Mouse (Mus musculus): ENCODE results near the gene Gm28042. TPM values are rescaled to one million over a fixed set of nuclear protein-coding genes. Genes with fewer than 3 reads are reported as not detected.
A peak's percentile ranks its signal among the peaks of the same experiment; 100 is the strongest.

The Gm28042 gene
- polyA plus RNA-seq, 1 experiment from 2014 or later, result 6.9 TPM

- no peak overlapping the region for H3K9ac ChIP-seq
- 90% methylated on average over 2 of the region's 2 CpGs for whole genome bisulfite sequencing
- ATAC-seq (ENCODE audit: low read depth), result no peak
These were observed 13.3 kb upstream of the Gm28042 start for GRCm38 (mm10) chr2:120013831-120014486.

GRCm38 (mm10) chr2:120015882-120016281 lies 11.4 kb upstream of the Gm28042 start:
- Histone ChIP-seq H3K27me3 (no peaks in the 10 kb centered on the region), H3K9me3 (no peaks in the 10 kb centered on the region), H3K36me3 (peaks cover 66% of the 10 kb centered on the region), H3K4me1 (replicated peaks) (no peaks in the 10 kb centered on the region), H3K9ac (no peak overlapping the region), H3K4me2 (no peak overlapping the region), H3K27ac (replicated peaks) (no peak overlapping the region), H3K4me3 (no peak overlapping the region)
- WGBS, result 92% methylated on average over 4 of the region's 4 CpGs
- no peak for ATAC-seq (ENCODE audit: low read depth)

More at GRCm38 (mm10) chr2:120013831-120014486, 13.3 kb upstream of the Gm28042 start:
- H3K4me2 ChIP-seq, result no peak overlapping the region
- no peaks in the 10 kb centered on the region for H3K9me3 ChIP-seq
- peaks cover 50% of the 10 kb centered on the region for H3K36me3 ChIP-seq
- H3K27ac ChIP-seq (replicated peaks), result no peak overlapping the region
- no peak overlapping the region for H3K4me3 ChIP-seq
- H3K27me3 ChIP-seq, result no peaks in the 10 kb centered on the region
- no peaks in the 10 kb centered on the region for H3K4me1 ChIP-seq (replicated peaks)

GRCm38 (mm10) chr2:120017599-120017998 lies 9.7 kb upstream of the Gm28042 start:
- Histone ChIP-seq H3K4me2 (no peak overlapping the region), H3K9me3 (no peaks in the 10 kb centered on the region), H3K9ac (no peak overlapping the region), H3K4me1 (replicated peaks) (no peaks in the 10 kb centered on the region), H3K4me3 (no peak overlapping the region), H3K36me3 (peaks cover 80% of the 10 kb centered on the region), H3K27me3 (no peaks in the 10 kb centered on the region), H3K27ac (replicated peaks) (no peak overlapping the region)
- 94% methylated on average over 12 of the region's 12 CpGs for WGBS
- no peak for ATAC-seq (ENCODE audit: low read depth)

GRCm38 (mm10) chr2:120024337-120024736 lies 3.0 kb upstream of the Gm28042 start:
- Histone ChIP-seq H3K27ac (replicated peaks) (no peak overlapping the region), H3K36me3 (peaks cover 68% of the 10 kb centered on the region)
- WGBS, result 89% methylated on average over 5 of the region's 5 CpGs

GRCm38 (mm10) chr2:120027950-120028331 lies 648 bp downstream of the Gm28042 start:
- Histone ChIP-seq H3K4me3 (peak overlapping the region; percentile 83), H3K9ac (peak overlapping the region; percentile 89), H3K4me1 (replicated peaks) (peaks cover 19% of the 10 kb centered on the region), H3K27me3 (no peaks in the 10 kb centered on the region), H3K9me3 (no peaks in the 10 kb centered on the region), H3K4me2 (peak overlapping the region; percentile 86), H3K36me3 (peaks cover 61% of the 10 kb centered on the region), H3K27ac (replicated peaks) (peak overlapping the region; percentile 91)
- WGBS, result 38% methylated on average over 3 of the region's 3 CpGs
- ATAC-seq (ENCODE audit: low read depth), result peak; percentile 21; the same call in 1 of the 2 replicates

More at GRCm38 (mm10) chr2:120024337-120024736, 3.0 kb upstream of the Gm28042 start:
- Histone ChIP-seq H3K4me1 (replicated peaks) (peaks cover 19% of the 10 kb centered on the region), H3K9me3 (no peaks in the 10 kb centered on the region), H3K9ac (no peak overlapping the region), H3K4me3 (no peak overlapping the region), H3K27me3 (no peaks in the 10 kb centered on the region), H3K4me2 (no peak overlapping the region)
- no peak for ATAC-seq (ENCODE audit: low read depth)

- 95% methylated on average over 8 of the region's 8 CpGs for WGBS
- no peak overlapping the region for H3K9ac ChIP-seq
- no peak overlapping the region for H3K4me2 ChIP-seq
- H3K27ac ChIP-seq (replicated peaks), result no peak overlapping the region
- H3K36me3 ChIP-seq, result peaks cover 60% of the 10 kb centered on the region
- ATAC-seq (ENCODE audit: low read depth), result no peak
- H3K27me3 ChIP-seq, result no peaks in the 10 kb centered on the region
- H3K4me3 ChIP-seq, result no peak overlapping the region
- H3K4me1 ChIP-seq (replicated peaks), result peaks cover 19% of the 10 kb centered on the region
- no peaks in the 10 kb centered on the region for H3K9me3 ChIP-seq
These were observed 3.1 kb downstream of the Gm28042 start for GRCm38 (mm10) chr2:120030380-120030779.

- Histone ChIP-seq H3K27me3 (no peaks in the 10 kb centered on the region), H3K4me2 (no peak within 1 kb of the TSS), H3K36me3 (peaks cover 80% of the 10 kb centered on the region), H3K9ac (no peak within 1 kb of the TSS), H3K4me1 (replicated peaks) (peaks cover 9% of the 10 kb centered on the region), H3K27ac (replicated peaks) (no peak within 1 kb of the TSS), H3K4me3 (no peak within 1 kb of the TSS), H3K9me3 (no peaks in the 10 kb centered on the region)
- 92% methylated on average over 12 of the region's 12 CpGs for WGBS
- ATAC-seq (ENCODE audit: low read depth), result no peak
These were observed 5.6 kb downstream of the Gm28042 start, which contains the start of gene Pla2g4b for GRCm38 (mm10) chr2:120032726-120033467. TSS of gene Pla2g4b (plus strand) at chr2:120033417.

GRCm38 (mm10) chr2:120033726-120034125 lies 6.4 kb downstream of the Gm28042 start:
- Histone ChIP-seq H3K9me3 (no peaks in the 10 kb centered on the region), H3K4me1 (replicated peaks) (peaks cover under 1% of the 10 kb centered on the region; the same call in 1 of the 2 replicates), H3K4me2 (no peak overlapping the region), H3K36me3 (peaks cover 88% of the 10 kb centered on the region), H3K27me3 (no peaks in the 10 kb centered on the region), H3K4me3 (no peak overlapping the region), H3K27ac (replicated peaks) (no peak overlapping the region), H3K9ac (no peak overlapping the region)
- no peak for ATAC-seq (ENCODE audit: low read depth)
- 77% methylated on average over 5 of the region's 5 CpGs for WGBS

- no peaks in the 10 kb centered on the region for H3K9me3 ChIP-seq
- no peak for ATAC-seq (ENCODE audit: low read depth)
- WGBS, result 93% methylated on average over 9 of the region's 9 CpGs
- no peak overlapping the region for H3K9ac ChIP-seq
- no peak overlapping the region for H3K4me3 ChIP-seq
- H3K27me3 ChIP-seq, result no peaks in the 10 kb centered on the region
- H3K36me3 ChIP-seq, result peaks cover 98% of the 10 kb centered on the region
- no peaks in the 10 kb centered on the region for H3K4me1 ChIP-seq (replicated peaks)
- H3K4me2 ChIP-seq, result no peak overlapping the region
- no peak overlapping the region for H3K27ac ChIP-seq (replicated peaks)
These were observed 10.5 kb downstream of the Gm28042 start for GRCm38 (mm10) chr2:120037744-120038143.

GRCm38 (mm10) chr2:120040991-120041390 lies 13.7 kb downstream of the Gm28042 start:
- Histone ChIP-seq H3K27me3 (no peaks in the 10 kb centered on the region), H3K4me3 (no peak overlapping the region), H3K27ac (replicated peaks) (no peak overlapping the region), H3K4me2 (no peak overlapping the region), H3K9me3 (no peaks in the 10 kb centered on the region), H3K4me1 (replicated peaks) (no peaks in the 10 kb centered on the region), H3K36me3 (peaks cover 67% of the 10 kb centered on the region), H3K9ac (no peak overlapping the region)
- WGBS, result 90% methylated on average over 5 of the region's 5 CpGs
- ATAC-seq (ENCODE audit: low read depth), result no peak

- H3K9ac ChIP-seq, result no peak overlapping the region
- no peaks in the 10 kb centered on the region for H3K9me3 ChIP-seq
- no peak overlapping the region for H3K27ac ChIP-seq (replicated peaks)
- H3K4me1 ChIP-seq (replicated peaks), result no peaks in the 10 kb centered on the region
- WGBS, result 61% methylated on average over 4 of the region's 4 CpGs
- no peak overlapping the region for H3K4me3 ChIP-seq
- 0 out of 2 replicates have a peak, but pooled peaks have one; percentile 4 for ATAC-seq (ENCODE audit: low read depth)
- no peak overlapping the region for H3K4me2 ChIP-seq
- no peaks in the 10 kb centered on the region for H3K27me3 ChIP-seq
- H3K36me3 ChIP-seq, result peaks cover 36% of the 10 kb centered on the region
These were observed 16.9 kb downstream of the Gm28042 start for GRCm38 (mm10) chr2:120044101-120044603.

- Histone ChIP-seq H3K27me3 (no peaks in the 10 kb centered on the region), H3K9ac (no peak overlapping the region), H3K4me2 (no peak overlapping the region), H3K27ac (replicated peaks) (no peak overlapping the region), H3K4me3 (no peak overlapping the region), H3K9me3 (no peaks in the 10 kb centered on the region), H3K36me3 (peaks cover 30% of the 10 kb centered on the region), H3K4me1 (replicated peaks) (no peaks in the 10 kb centered on the region)
- no peak for ATAC-seq (ENCODE audit: low read depth)
- 70% methylated on average over 3 of the region's 3 CpGs for WGBS
These were observed 17.4 kb downstream of the Gm28042 start for GRCm38 (mm10) chr2:120044676-120045075.

Data from neural tube, embryonic 13.5 days (tissue).